Mouse (Mus musculus) midbrain, embryonic 15.5 days (tissue): Measurements from ENCODE around the gene Lrfn1. TPM values are rescaled to one million over a fixed set of nuclear protein-coding genes. Genes with fewer than 3 reads are reported as not detected.

Source experiments
- ATAC-seq: fragments of 200-750 bp; cut with Nextera tagmentation; replicated peaks from 2 replicates; pipeline ENCODE4 v1.8.0; 2017; ENCODE audit warnings: moderate TSS enrichment
- H3K27ac ChIP-seq: fragments of 300-500 bp; sonication (generic); 2 replicates; pipeline ENCODE4 v1.5.1; 2015; ENCODE audit warnings: mild to moderate bottlenecking, inconsistent platforms
- H3K27me3 ChIP-seq: fragments of 300-500 bp; sonication (generic); replicated peaks from 2 replicates; pipeline ENCODE4 v1.6.1; 2015; ENCODE audit warnings: inconsistent platforms
- H3K36me3 ChIP-seq: fragments of 300-500 bp; sonication (generic); replicated peaks from 2 replicates; pipeline ENCODE4 v1.6.1; 2015; ENCODE audit warnings: inconsistent platforms
- H3K4me1 ChIP-seq: fragments of 300-500 bp; sonication (generic); 2 replicates; pipeline ENCODE4 v1.6.1; 2015; ENCODE audit warnings: inconsistent platforms
- H3K4me2 ChIP-seq: fragments of 300-500 bp; sonication (generic); 2 replicates; pipeline ENCODE4 v1.6.1; 2015; ENCODE audit warnings: inconsistent platforms, mild to moderate bottlenecking, moderate library complexity
- H3K4me3 ChIP-seq: fragments of 300-500 bp; sonication (generic); 2 replicates; pipeline ENCODE4 v1.5.1; 2015; ENCODE audit warnings: mild to moderate bottlenecking, inconsistent platforms
- H3K9ac ChIP-seq: fragments of 300-500 bp; sonication (generic); 2 replicates; pipeline ENCODE4 v1.6.1; 2015; ENCODE audit warnings: mild to moderate bottlenecking, inconsistent platforms
- H3K9me3 ChIP-seq: fragments of 300-500 bp; sonication (generic); 2 replicates; pipeline ENCODE4 v1.6.1; 2016; ENCODE audit warnings: inconsistent platforms
- WGBS: fragments of 180-500 bp; shearing (Covaris S2); methylation state at CpG from one replicate; pipeline ENCODE4 v1.1.7; 2015; ENCODE audit warnings: mixed read lengths; 5-methylcytosine and 5-hydroxymethylcytosine counted together
- polyA plus RNA-seq: library from polyadenylated mRNA; unstranded; fragments of >200 nt; fragmentation: Nextera tagmentation; extraction: Ambion mirVana; gene quantifications from 2 replicates; pipeline ENCODE4 v1.2.1, GENCODE M21; 2015

The Lrfn1 gene
- 20.9 and 23.0 TPM in 2 replicates for polyA plus RNA-seq

DNA sequence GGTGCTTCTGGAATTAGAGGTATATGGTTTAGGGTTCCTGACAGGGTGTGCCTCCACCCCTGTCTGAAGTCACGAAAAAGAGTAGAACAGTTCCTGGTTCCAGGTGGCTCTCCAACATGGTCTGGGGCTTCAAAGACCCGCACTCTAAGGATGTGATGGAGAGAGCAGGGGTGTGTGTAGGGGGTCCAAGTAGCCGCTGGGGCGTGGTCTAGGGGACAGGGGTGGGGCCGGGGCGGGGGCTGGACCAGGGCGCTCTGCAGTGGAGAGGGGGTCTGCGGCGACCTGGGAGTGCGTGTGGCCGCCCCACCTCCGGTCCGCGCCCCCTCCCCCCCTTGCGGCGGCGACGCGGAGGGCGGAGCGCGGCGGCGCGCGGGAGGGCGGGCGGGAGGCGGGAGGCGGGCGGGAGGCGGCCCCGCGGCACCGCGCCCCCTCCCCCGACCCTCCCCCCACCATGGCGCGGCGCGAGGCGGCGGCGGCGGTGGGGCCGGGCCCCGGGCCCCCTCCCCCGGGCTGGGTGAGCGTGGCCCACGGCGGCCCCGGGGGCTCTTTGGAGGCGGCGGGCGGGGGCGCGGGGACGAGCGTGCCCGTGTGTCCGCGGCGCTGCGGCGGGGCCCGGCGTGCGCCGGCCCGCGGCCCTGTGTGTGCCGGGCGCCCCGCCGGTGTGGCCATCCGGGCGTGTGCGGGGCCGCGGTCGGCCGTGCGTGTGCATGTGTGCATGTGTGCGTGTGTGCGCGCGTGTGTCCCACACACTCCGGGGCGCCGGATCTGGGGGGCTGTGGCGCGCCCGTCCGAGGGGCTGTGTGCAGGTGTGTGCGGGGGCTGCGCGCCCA lies at the start of gene Lrfn1:
Lrfn1 (plus strand) TSS at position 450 of the 830 bp plus-strand sequence.
- no peaks in the 10 kb centered on the region for H3K27me3 ChIP-seq
- peaks cover 14% of the 10 kb centered on the region for H3K36me3 ChIP-seq
- H3K9me3 ChIP-seq = no peaks in the 10 kb centered on the region
- H3K4me3 ChIP-seq = peak within 1 kb of the TSS; percentile 91
- peak within 1 kb of the TSS; percentile 78 for H3K27ac ChIP-seq
- under 1% methylated on average over 29 of the region's 97 CpGs for WGBS
- peaks cover 28% of the 10 kb centered on the region for H3K4me1 ChIP-seq
- H3K9ac ChIP-seq = peak within 1 kb of the TSS; percentile 91
- peak within 1 kb of the TSS; percentile 79 for H3K4me2 ChIP-seq
- peak; percentile 76 for ATAC-seq

- no peak overlapping the region for H3K4me2 ChIP-seq
- no peak overlapping the region for H3K4me3 ChIP-seq
- peaks cover 71% of the 10 kb centered on the region for H3K36me3 ChIP-seq
- H3K4me1 ChIP-seq = no peaks in the 10 kb centered on the region
- ATAC-seq = no peak
- H3K9me3 ChIP-seq = no peaks in the 10 kb centered on the region
- H3K9ac ChIP-seq = no peak overlapping the region
- WGBS = 86% methylated on average over 3 of the region's 3 CpGs
- H3K27ac ChIP-seq = no peak overlapping the region
- no peaks in the 10 kb centered on the region for H3K27me3 ChIP-seq
These were observed 40.8 kb upstream of the Lrfn1 start for GRCm38 (mm10) chr7:28410841-28411475.

DNA sequence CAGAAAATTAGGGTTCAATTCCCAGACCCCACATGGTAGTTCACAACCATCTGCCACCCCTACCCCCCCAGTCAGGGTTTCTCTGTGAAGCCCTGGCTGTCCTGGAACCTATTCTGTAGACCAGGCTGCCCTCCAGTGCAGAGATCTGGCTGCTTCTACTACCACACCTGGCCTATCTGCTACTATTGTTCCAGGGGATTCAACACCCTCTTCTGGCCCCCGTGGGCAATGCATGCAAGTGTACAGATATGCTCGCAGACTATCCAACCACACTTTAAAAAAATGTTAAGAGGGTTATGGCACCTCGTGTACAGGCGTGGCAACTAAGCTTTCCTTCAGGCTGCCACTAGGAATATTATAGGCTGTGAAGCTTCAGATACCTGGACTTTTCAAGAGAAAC lies 39.0 kb upstream of the Lrfn1 start:
- Histone ChIP-seq H3K4me3 (no peak overlapping the region), H3K36me3 (peaks cover 61% of the 10 kb centered on the region)
- WGBS = 92% methylated on average over 4 of the region's 4 CpGs

GRCm38 (mm10) chr7:28417368-28417767 lies 34.4 kb upstream of the Lrfn1 start:
- no peak for ATAC-seq

More for the DNA sequence above, 39.0 kb upstream of the Lrfn1 start:
- Histone ChIP-seq H3K27ac (no peak overlapping the region), H3K4me2 (no peak overlapping the region), H3K9ac (no peak overlapping the region), H3K9me3 (no peaks in the 10 kb centered on the region), H3K4me1 (no peaks in the 10 kb centered on the region), H3K27me3 (no peaks in the 10 kb centered on the region)
- no peak for ATAC-seq

GRCm38 (mm10) chr7:28418096-28418670 lies 33.6 kb upstream of the Lrfn1 start:
- Histone ChIP-seq H3K9ac (no peak overlapping the region), H3K27ac (no peak overlapping the region), H3K4me2 (no peak overlapping the region), H3K4me1 (no peaks in the 10 kb centered on the region), H3K4me3 (no peak overlapping the region), H3K27me3 (no peaks in the 10 kb centered on the region), H3K36me3 (peaks cover 57% of the 10 kb centered on the region), H3K9me3 (no peaks in the 10 kb centered on the region)
- 89% methylated on average over 8 of the region's 8 CpGs for WGBS
- no peak for ATAC-seq

More at GRCm38 (mm10) chr7:28417368-28417767, 34.4 kb upstream of the Lrfn1 start:
- no peaks in the 10 kb centered on the region for H3K27me3 ChIP-seq
- H3K4me2 ChIP-seq = no peak overlapping the region
- H3K27ac ChIP-seq = no peak overlapping the region
- H3K4me3 ChIP-seq = no peak overlapping the region
- no peaks in the 10 kb centered on the region for H3K9me3 ChIP-seq
- peaks cover 57% of the 10 kb centered on the region for H3K36me3 ChIP-seq
- no peak overlapping the region for H3K9ac ChIP-seq
- no peaks in the 10 kb centered on the region for H3K4me1 ChIP-seq

DNA sequence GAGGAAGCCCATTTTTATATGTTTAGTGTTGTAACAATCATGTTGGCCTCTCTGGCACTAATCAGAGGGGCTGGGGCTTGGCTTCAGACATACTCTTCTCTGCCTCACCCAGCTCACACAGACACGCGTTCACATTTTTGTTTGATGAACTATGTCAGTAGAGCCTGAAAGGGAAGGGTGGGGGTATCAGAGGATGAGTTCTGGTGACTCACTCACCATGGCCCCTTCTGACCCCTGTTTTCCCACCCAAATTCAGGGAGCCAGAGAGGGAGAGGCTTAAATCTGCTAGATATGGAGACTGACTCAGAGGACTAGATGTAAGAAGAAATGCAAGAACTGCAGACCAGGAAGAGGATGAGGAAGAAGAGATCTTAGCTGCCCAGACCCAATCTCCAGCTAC lies 32.4 kb upstream of the Lrfn1 start:
- Histone ChIP-seq H3K27ac (no peak overlapping the region), H3K4me2 (no peak overlapping the region), H3K4me3 (no peak overlapping the region), H3K27me3 (no peaks in the 10 kb centered on the region), H3K36me3 (peaks cover 48% of the 10 kb centered on the region), H3K9me3 (no peaks in the 10 kb centered on the region), H3K4me1 (no peaks in the 10 kb centered on the region), H3K9ac (no peak overlapping the region)
- 92% methylated on average over 2 of the region's 2 CpGs for WGBS
- no peak for ATAC-seq

GRCm38 (mm10) chr7:28423018-28423417 lies 28.8 kb upstream of the Lrfn1 start:
- H3K4me1 ChIP-seq = 0 out of 2 replicates have a peak, but pooled peaks cover 3% of the 10 kb centered on the region
- ATAC-seq = no peak
- peaks cover 38% of the 10 kb centered on the region; the same call in 1 of the 2 replicates for H3K36me3 ChIP-seq
- WGBS = 96% methylated on average over 1 of the region's 1 CpGs
- H3K9me3 ChIP-seq = no peaks in the 10 kb centered on the region
- no peak overlapping the region for H3K27ac ChIP-seq
- no peak overlapping the region for H3K4me2 ChIP-seq
- H3K9ac ChIP-seq = no peak overlapping the region
- no peaks in the 10 kb centered on the region for H3K27me3 ChIP-seq
- H3K4me3 ChIP-seq = no peak overlapping the region

- no peak for ATAC-seq
- Histone ChIP-seq H3K4me3 (no peak overlapping the region), H3K36me3 (peaks cover 5% of the 10 kb centered on the region; the same call in 1 of the 2 replicates), H3K27me3 (no peaks in the 10 kb centered on the region), H3K9ac (no peak overlapping the region), H3K9me3 (no peaks in the 10 kb centered on the region), H3K27ac (no peak overlapping the region), H3K4me1 (peaks cover 19% of the 10 kb centered on the region), H3K4me2 (no peak overlapping the region)
These were observed 24.0 kb upstream of the Lrfn1 start for GRCm38 (mm10) chr7:28427738-28428137.

DNA sequence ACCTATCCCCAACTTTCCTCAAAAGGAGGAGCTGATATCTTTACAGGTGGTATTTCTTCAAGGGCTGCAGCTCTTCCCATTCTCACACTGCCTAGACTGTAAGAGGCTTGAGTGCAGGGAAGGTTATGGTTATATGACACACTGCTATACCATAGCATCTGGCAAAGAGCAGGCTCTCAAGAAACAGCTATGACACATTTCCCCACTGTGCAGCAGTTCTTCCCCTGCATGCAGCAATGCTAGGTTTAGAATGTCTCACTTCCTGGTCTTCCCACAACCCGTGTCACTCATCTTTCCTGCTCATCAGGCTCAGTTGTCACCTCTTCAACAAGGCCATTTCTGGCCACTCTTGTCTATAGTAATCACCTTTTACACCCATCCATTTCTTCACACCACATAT lies 21.3 kb upstream of the Lrfn1 start:
- WGBS = 87% methylated on average over 1 of the region's 1 CpGs
- H3K9ac ChIP-seq = no peak overlapping the region

GRCm38 (mm10) chr7:28432252-28432651 lies 19.5 kb upstream of the Lrfn1 start:
- no peak for ATAC-seq
- no peaks in the 10 kb centered on the region for H3K9me3 ChIP-seq

More for the DNA sequence above, 21.3 kb upstream of the Lrfn1 start:
- no peaks in the 10 kb centered on the region for H3K9me3 ChIP-seq
- H3K27ac ChIP-seq = no peak overlapping the region
- H3K27me3 ChIP-seq = no peaks in the 10 kb centered on the region
- H3K4me3 ChIP-seq = no peak overlapping the region
- ATAC-seq = no peak
- no peak overlapping the region for H3K4me2 ChIP-seq
- no peaks in the 10 kb centered on the region for H3K36me3 ChIP-seq
- peaks cover 47% of the 10 kb centered on the region for H3K4me1 ChIP-seq

GRCm38 (mm10) chr7:28435660-28436259 lies 16.0 kb upstream of the Lrfn1 start:
- Histone ChIP-seq H3K4me3 (peak overlapping the region; percentile 95), H3K27ac (peak overlapping the region; percentile 72), H3K9ac (peak overlapping the region; percentile 95), H3K9me3 (no peaks in the 10 kb centered on the region), H3K36me3 (no peaks in the 10 kb centered on the region), H3K4me1 (peaks cover 48% of the 10 kb centered on the region), H3K4me2 (peak overlapping the region; percentile 78), H3K27me3 (no peaks in the 10 kb centered on the region)
- peak; percentile 51 for ATAC-seq
- WGBS = under 1% methylated on average over 43 of the region's 70 CpGs

More at GRCm38 (mm10) chr7:28432252-28432651, 19.5 kb upstream of the Lrfn1 start:
- H3K4me3 ChIP-seq = no peak overlapping the region
- H3K36me3 ChIP-seq = no peaks in the 10 kb centered on the region
- H3K4me2 ChIP-seq = no peak overlapping the region
- H3K27me3 ChIP-seq = no peaks in the 10 kb centered on the region
- no peak overlapping the region for H3K9ac ChIP-seq
- no peak overlapping the region for H3K27ac ChIP-seq
- 94% methylated on average over 2 of the region's 2 CpGs for WGBS
- H3K4me1 ChIP-seq = peaks cover 50% of the 10 kb centered on the region
